15 mouse cellular contexts compared by ENCODE assay signal in the genomic region with DNA sequence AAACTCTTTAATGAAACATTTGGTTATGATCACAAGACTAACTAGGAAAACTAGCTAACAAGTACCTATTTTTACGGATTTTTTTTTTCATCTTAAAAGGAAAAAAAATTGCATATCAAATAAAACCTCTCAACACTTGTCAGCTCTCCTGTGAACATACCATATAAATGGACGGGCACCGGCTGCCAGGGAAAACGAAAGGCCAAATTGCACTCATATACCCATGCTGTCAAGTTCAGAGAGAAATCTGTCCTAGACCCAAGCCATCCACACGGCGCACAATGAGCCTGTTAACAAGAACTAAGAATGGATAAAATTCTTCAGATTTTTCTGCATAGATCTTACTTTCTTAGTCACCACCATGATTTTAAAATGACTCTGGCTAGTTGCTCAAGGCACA.
"Had no signal": no experiment of that assay in that cellular context is flagged by ENCODE, and none has a peak within 500 bp of the region (broad histone marks: within the 10 kb centered on the region; RNA-seq: fewer than 3 reads in every experiment).

No protein-coding gene starts in this region.

- H3K9ac ChIP-seq: limb, embryonic 15.5 days; liver, embryonic 12.5 days; lung, embryonic 14.5 days; midbrain, embryonic 15.5 days; neural tube, embryonic 12.5 days; stomach, embryonic 15.5 days had no signal

- H3K36me3 ChIP-seq: limb, embryonic 15.5 days; liver, embryonic 12.5 days; midbrain, embryonic 15.5 days; neural tube, embryonic 12.5 days; stomach, embryonic 15.5 days had no signal

- H3K27me3 ChIP-seq: limb, embryonic 15.5 days; midbrain, embryonic 15.5 days; neural tube, embryonic 12.5 days; stomach, embryonic 15.5 days had no signal

- DNase-seq: kidney, postnatal 10 days; kidney, postnatal 4 days; lung, embryonic 14.5 days; lung, postnatal 10 days; lung, postnatal 4 days; thymus, adult 2 months; thymus, postnatal 36 days had no signal

- H3K9me3 ChIP-seq: limb, embryonic 15.5 days; liver, embryonic 12.5 days; midbrain, embryonic 15.5 days; neural tube, embryonic 12.5 days; stomach, embryonic 15.5 days had no signal

- ATAC-seq: liver, embryonic 12.5 days; midbrain, embryonic 15.5 days had no signal

- H3K4me1 ChIP-seq: limb, embryonic 15.5 days; liver, embryonic 12.5 days; midbrain, embryonic 15.5 days; neural tube, embryonic 12.5 days; stomach, embryonic 15.5 days had no signal

- H3K4me3 ChIP-seq: layer of hippocampus, adult 2 months; limb, embryonic 15.5 days; liver, embryonic 12.5 days; megakaryocyte, embryonic 14.5 days; midbrain, embryonic 15.5 days; neural tube, embryonic 12.5 days; stomach, embryonic 15.5 days had no signal

- H3K27ac ChIP-seq: layer of hippocampus, adult 2 months; limb, embryonic 15.5 days; liver, embryonic 12.5 days; midbrain, embryonic 15.5 days; neural tube, embryonic 12.5 days; stomach, embryonic 15.5 days had no signal

- H3K4me2 ChIP-seq: limb, embryonic 15.5 days; liver, embryonic 12.5 days; lung, embryonic 14.5 days; midbrain, embryonic 11.5 days; midbrain, embryonic 15.5 days; neural tube, embryonic 12.5 days; stomach, embryonic 15.5 days had no signal
